Mouse (Mus musculus) adrenal gland, adult (tissue): Measurements from ENCODE around the gene Tac4.

Experiments used
- DNase-seq, 2 experiments: peaks; one replicate each; pipeline ENCODE4 v3.0.0; 2022 to 2023; ENCODE audit warnings: low spot score in 1 of 2; ENCODE audit not compliant: inconsistent age in 2 of 2

Gene Tac4

GRCm38 (mm10) chr11:95311425-95311807 is 50.1 kb downstream of the Tac4 start:
- DNase-seq, result no peak

GRCm38 (mm10) chr11:95315215-95315955 is 54.1 kb downstream of the Tac4 start:
- DNase-seq, result no peak

- DNase-seq, result no peak
Measured at GRCm38 (mm10) chr11:95318116-95318515, 56.8 kb downstream of the Tac4 start.
